Mouse (Mus musculus) lung, embryonic 14.5 days (tissue): Measurements from ENCODE around the gene Tln2. TPM values are rescaled to one million over a fixed set of nuclear protein-coding genes. Genes with fewer than 3 reads are reported as not detected.
A peak's percentile ranks its signal among the peaks of the same experiment; 100 is the strongest.

Source experiments
- ATAC-seq: fragments of 200-750 bp; cut with Nextera tagmentation; 2 replicates; pipeline ENCODE4 v1.8.0; 2017; ENCODE audit warnings: mild to moderate bottlenecking, moderate TSS enrichment, moderate library complexity; ENCODE audit not compliant: insufficient read depth
- DNase-seq: peaks from one replicate; pipeline ENCODE4 v3.0.0-alpha.2; 2015
- H3K27ac ChIP-seq: fragments of 300-500 bp; sonication (generic); 2 replicates; pipeline ENCODE4 v1.5.1; 2014; ENCODE audit warnings: low read depth, mild to moderate bottlenecking, moderate library complexity
- H3K27me3 ChIP-seq: fragments of 300-500 bp; sonication (generic); 2 replicates; pipeline ENCODE4 v1.6.1; 2014; ENCODE audit warnings: low read length, control low read depth; ENCODE audit not compliant: insufficient read depth
- H3K36me3 ChIP-seq: fragments of 300-500 bp; sonication (generic); 2 replicates; pipeline ENCODE4 v1.6.1; 2014; ENCODE audit warnings: control low read depth; ENCODE audit not compliant: insufficient read depth
- H3K4me1 ChIP-seq: fragments of 300-500 bp; sonication (generic); 2 replicates; pipeline ENCODE4 v1.6.1; 2014; ENCODE audit warnings: antibody characterized with exemption, control low read depth; ENCODE audit not compliant: insufficient read depth
- H3K4me2 ChIP-seq: fragments of 300-500 bp; sonication (generic); 2 replicates; pipeline ENCODE4 v1.6.1; 2014; ENCODE audit warnings: mild to moderate bottlenecking
- H3K4me3 ChIP-seq: fragments of 300-500 bp; sonication (generic); 2 replicates; pipeline ENCODE4 v1.5.1; 2014; ENCODE audit warnings: low read depth, low read length
- H3K9ac ChIP-seq: fragments of 300-500 bp; sonication (generic); 2 replicates; pipeline ENCODE4 v1.6.1; 2014
- H3K9me3 ChIP-seq: fragments of 300-500 bp; sonication (generic); 2 replicates; pipeline ENCODE4 v1.6.1; 2016; ENCODE audit warnings: low read depth, low read length, control low read depth
- CTCF ChIP-seq: IDR thresholded peaks from 2 replicates; pipeline ENCODE4 v1.5.1; 2016; ENCODE audit warnings: antibody characterized with exemption, low read depth
- WGBS: fragments of 180-500 bp; shearing (Covaris S2); extraction: QIAGEN DNeasy Blood & Tissue Kit; methylation state at CpG from one replicate; pipeline ENCODE4 v1.1.7; 2014; 5-methylcytosine and 5-hydroxymethylcytosine counted together
- polyA plus RNA-seq: library from polyadenylated mRNA; unstranded; fragments of >200 nt; fragmentation: Nextera tagmentation; extraction: Ambion mirVana; gene quantifications from 2 replicates; pipeline ENCODE4 v1.2.1, GENCODE M21; 2014

The Tln2 gene
- 18.3 and 19.1 TPM in 2 replicates for polyA plus RNA-seq

GRCm38 (mm10) chr9:67559603-67560002 lies at the start of gene Tln2:
TSS of gene Tln2 (minus strand) at chr9:67559703.
- DNase-seq (no peak), ATAC-seq (no peak)
- H3K4me2 ChIP-seq: no peak within 1 kb of the TSS
- H3K4me1 ChIP-seq: no peaks in the 10 kb centered on the region
- WGBS: 90% methylated on average over 4 of the region's 4 CpGs
- no peak for TF ChIP-seq CTCF
- no peak within 1 kb of the TSS for H3K9ac ChIP-seq
- H3K4me3 ChIP-seq: no peak within 1 kb of the TSS
- no peaks in the 10 kb centered on the region for H3K9me3 ChIP-seq
- H3K36me3 ChIP-seq: no peaks in the 10 kb centered on the region
- no peak within 1 kb of the TSS for H3K27ac ChIP-seq
- H3K27me3 ChIP-seq: no peaks in the 10 kb centered on the region

GRCm38 (mm10) chr9:67609226-67609625 lies 49.7 kb upstream of the Tln2 start:
- H3K9ac ChIP-seq: no peak overlapping the region
- no peaks in the 10 kb centered on the region for H3K9me3 ChIP-seq
- no peak for ATAC-seq
- TF ChIP-seq CTCF: no peak
- WGBS: 75% methylated on average over 1 of the region's 1 CpGs
- no peak for DNase-seq
- H3K4me2 ChIP-seq: no peak overlapping the region
- no peak overlapping the region for H3K27ac ChIP-seq
- H3K4me1 ChIP-seq: peaks cover 4% of the 10 kb centered on the region; the same call in 1 of the 2 replicates
- H3K4me3 ChIP-seq: no peak overlapping the region
- no peaks in the 10 kb centered on the region for H3K27me3 ChIP-seq
- H3K36me3 ChIP-seq: no peaks in the 10 kb centered on the region

- Histone ChIP-seq H3K4me1 (peaks cover 4% of the 10 kb centered on the region; the same call in 1 of the 2 replicates), H3K36me3 (no peaks in the 10 kb centered on the region), H3K9me3 (no peaks in the 10 kb centered on the region), H3K27ac (no peak overlapping the region), H3K27me3 (no peaks in the 10 kb centered on the region), H3K4me2 (no peak overlapping the region), H3K4me3 (no peak overlapping the region), H3K9ac (no peak overlapping the region)
- no peak for TF ChIP-seq CTCF
- ATAC-seq (no peak), DNase-seq (no peak)
- WGBS: 56% methylated on average over 9 of the region's 9 CpGs
Measured at GRCm38 (mm10) chr9:67607786-67608366, 48.4 kb upstream of the Tln2 start.

GRCm38 (mm10) chr9:67607268-67607667 lies 47.8 kb upstream of the Tln2 start:
- no peak overlapping the region for H3K27ac ChIP-seq
- H3K27me3 ChIP-seq: no peaks in the 10 kb centered on the region
- H3K4me2 ChIP-seq: no peak overlapping the region
- DNase-seq (no peak), ATAC-seq (no peak)
- H3K4me1 ChIP-seq: peaks cover 4% of the 10 kb centered on the region; the same call in 1 of the 2 replicates
- H3K9ac ChIP-seq: no peak overlapping the region
- TF ChIP-seq CTCF: no peak
- H3K9me3 ChIP-seq: no peaks in the 10 kb centered on the region
- WGBS: 70% methylated on average over 6 of the region's 6 CpGs
- no peaks in the 10 kb centered on the region for H3K36me3 ChIP-seq
- no peak overlapping the region for H3K4me3 ChIP-seq

GRCm38 (mm10) chr9:67605867-67606435 lies 46.4 kb upstream of the Tln2 start:
- Histone ChIP-seq H3K4me3 (no peak overlapping the region), H3K27ac (no peak overlapping the region), H3K4me1 (peaks cover 4% of the 10 kb centered on the region; the same call in 1 of the 2 replicates), H3K27me3 (no peaks in the 10 kb centered on the region), H3K4me2 (no peak overlapping the region), H3K9me3 (no peaks in the 10 kb centered on the region), H3K9ac (no peak overlapping the region), H3K36me3 (no peaks in the 10 kb centered on the region)
- DNase-seq (no peak), ATAC-seq (no peak)
- no peak for TF ChIP-seq CTCF
- WGBS: 35% methylated on average over 7 of the region's 7 CpGs

- Histone ChIP-seq H3K4me1 (peaks cover 4% of the 10 kb centered on the region; the same call in 1 of the 2 replicates), H3K36me3 (no peaks in the 10 kb centered on the region)
Measured at GRCm38 (mm10) chr9:67604940-67605339, 45.4 kb upstream of the Tln2 start.

GRCm38 (mm10) chr9:67602347-67602746 lies 42.8 kb upstream of the Tln2 start:
- no peak for TF ChIP-seq CTCF
- no peak overlapping the region for H3K9ac ChIP-seq
- DNase-seq (peak; percentile 30), ATAC-seq (no peak)
- H3K4me1 ChIP-seq: peaks cover 4% of the 10 kb centered on the region; the same call in 1 of the 2 replicates
- no peak overlapping the region for H3K4me3 ChIP-seq
- H3K4me2 ChIP-seq: no peak overlapping the region
- no peaks in the 10 kb centered on the region for H3K27me3 ChIP-seq
- 75% methylated on average over 5 of the region's 5 CpGs for WGBS
- H3K27ac ChIP-seq: no peak overlapping the region
- no peaks in the 10 kb centered on the region for H3K36me3 ChIP-seq
- no peaks in the 10 kb centered on the region for H3K9me3 ChIP-seq

More at GRCm38 (mm10) chr9:67604940-67605339, 45.4 kb upstream of the Tln2 start:
- TF ChIP-seq CTCF: no peak
- H3K27me3 ChIP-seq: no peaks in the 10 kb centered on the region
- no peaks in the 10 kb centered on the region for H3K9me3 ChIP-seq
- ATAC-seq (no peak), DNase-seq (no peak)
- H3K27ac ChIP-seq: no peak overlapping the region
- no peak overlapping the region for H3K4me2 ChIP-seq
- H3K9ac ChIP-seq: no peak overlapping the region
- H3K4me3 ChIP-seq: no peak overlapping the region
